Mouse (Mus musculus) adrenal gland, adult (tissue): ENCODE measurements at regions not wholly inside any gene's neighbourhood (a gene's known extent, or its start where the extent isn't known, plus 50 kb on each side); places are given as distances from the start of the nearest gene placed in this dataset.
"Not testable (repeated sequence)": the region's sequence is repeated elsewhere in the genome, so short reads cannot be mapped to it uniquely, and the experiment has no call there.

Source experiments
- DNase-seq, 2 experiments: peaks; one replicate each; pipeline ENCODE4 v3.0.0; 2022 to 2023; ENCODE audit warnings: low spot score in 1 of 2; ENCODE audit not compliant: inconsistent age in 2 of 2

- DNase-seq: no peak
These were observed 206.2 kb downstream of the Pcsk1 start for GRCm38 (mm10) chr13:75295818-75296217.

GRCm38 (mm10) chr13:75319780-75320179 lies 230.2 kb downstream of the Pcsk1 start:
- DNase-seq: peak in 1 of 2 experiments; percentile 27

- DNase-seq: no peak
These were observed 230.6 kb downstream of the Pcsk1 start for GRCm38 (mm10) chr13:75320239-75320638.

GRCm38 (mm10) chr13:75337054-75337453 lies 247.4 kb downstream of the Pcsk1 start:
- DNase-seq: no peak

GRCm38 (mm10) chr13:75343422-75343821 lies 253.8 kb downstream of the Pcsk1 start:
- no peak for DNase-seq

- peak in 1 of 2 experiments; percentile 37 for DNase-seq
These were observed 277.2 kb downstream of the Pcsk1 start for GRCm38 (mm10) chr13:75366723-75367426.

GRCm38 (mm10) chr13:75368249-75368800 lies 278.7 kb downstream of the Pcsk1 start:
- no peak for DNase-seq

- DNase-seq: not testable (repeated sequence)
These were observed 287.5 kb downstream of the Pcsk1 start for GRCm38 (mm10) chr13:75377100-75377499.

GRCm38 (mm10) chr13:75377717-75378116 lies 288.1 kb downstream of the Pcsk1 start:
- no peak for DNase-seq

- DNase-seq: no peak
These were observed 295.2 kb downstream of the Pcsk1 start for GRCm38 (mm10) chr13:75384631-75385340.

- no peak for DNase-seq
These were observed 299.6 kb downstream of the Pcsk1 start for GRCm38 (mm10) chr13:75389211-75389610.

- no peak for DNase-seq
These were observed 300.6 kb downstream of the Pcsk1 start for GRCm38 (mm10) chr13:75390177-75390576.

GRCm38 (mm10) chr13:75399846-75400245 lies 306.7 kb upstream of the Ell2 start:
- not testable (repeated sequence) for DNase-seq

GRCm38 (mm10) chr13:75420726-75421125 lies 285.8 kb upstream of the Ell2 start:
- DNase-seq: peak; percentile 14 to 25

- no peak for DNase-seq
These were observed 279.6 kb upstream of the Ell2 start for GRCm38 (mm10) chr13:75426971-75427370.

GRCm38 (mm10) chr13:75439170-75439569 lies 267.4 kb upstream of the Ell2 start:
- DNase-seq: no peak

GRCm38 (mm10) chr13:75440051-75440450 lies 266.5 kb upstream of the Ell2 start:
- DNase-seq: no peak

- no peak for DNase-seq
These were observed 246.2 kb upstream of the Ell2 start for GRCm38 (mm10) chr13:75460335-75460878.

GRCm38 (mm10) chr13:75461273-75461672 lies 245.3 kb upstream of the Ell2 start:
- no peak for DNase-seq

- no peak for DNase-seq
These were observed 239.3 kb upstream of the Ell2 start for GRCm38 (mm10) chr13:75467225-75467624.

GRCm38 (mm10) chr13:75475828-75476597 lies 230.5 kb upstream of the Ell2 start:
- no peak for DNase-seq
